8 mouse cellular contexts compared by ENCODE assay signal in the genomic region with DNA sequence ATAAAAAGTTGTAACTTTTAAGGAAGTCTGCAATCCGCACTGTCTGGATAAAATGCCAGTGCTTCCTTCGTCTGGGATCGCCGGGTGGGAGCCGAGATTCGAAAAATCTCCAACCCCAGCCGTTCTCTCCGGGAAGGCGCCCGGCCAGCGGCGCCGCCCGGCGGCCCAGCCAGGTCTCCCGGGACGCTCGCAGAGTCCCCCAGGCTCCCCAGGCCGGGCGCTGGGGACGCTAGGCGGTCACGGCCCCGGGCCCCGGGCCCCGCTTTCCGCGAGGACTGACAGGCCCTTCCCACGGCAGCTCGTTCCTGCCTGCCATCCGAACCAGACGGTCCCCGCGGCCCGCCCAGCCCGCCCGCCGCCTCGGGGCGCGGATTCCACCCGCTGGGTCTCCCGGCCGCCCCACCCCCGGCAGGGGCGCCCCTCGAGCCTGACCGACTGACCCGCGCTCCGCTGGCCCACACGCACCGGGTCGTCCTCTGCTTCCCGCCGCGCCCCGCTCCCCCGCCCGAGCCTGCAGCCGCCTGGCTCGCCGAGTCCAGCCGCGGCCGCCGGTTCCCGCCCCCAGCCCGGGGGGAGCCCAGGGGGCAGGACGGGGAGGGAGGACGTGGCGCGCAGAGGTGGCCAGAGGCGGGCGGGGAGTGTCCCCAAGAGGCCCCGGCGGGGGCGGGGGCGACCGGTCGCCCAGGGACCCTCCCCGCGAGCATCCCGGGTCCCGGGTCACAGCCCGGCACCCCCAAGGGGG. TPM values are rescaled to one million over a fixed set of nuclear protein-coding genes. Genes with fewer than 3 reads are reported as not detected.
DNase-seq lines count a peak whose midpoint lies in the region; ATAC-seq and TF ChIP-seq lines count a peak whose summit lies in the region.

No protein-coding gene starts in this region.

- peak; percentile 9 for ATAC-seq in CD4-positive, CD25-positive, alpha-beta regulatory T cell, adult 4 months
- peak; percentile 42 for ATAC-seq in forebrain, embryonic 15.5 days (replicated peaks)

- peak; percentile 88 for DNase-seq in heart, postnatal 4 days
- DNase-seq in layer of hippocampus, postnatal 25 days (ENCODE audit: extremely low spot score in 1 of 2, low spot score in 1 of 2): peak; percentile 31 to 47
- peak; percentile 88 to 92 for DNase-seq in lung, postnatal 4 days
- peak; percentile 35 for DNase-seq in retina, postnatal 7 days (ENCODE audit: low read depth, low spot score)
- DNase-seq in urinary bladder, postnatal 25 days (ENCODE audit: low spot score): peak; percentile 80

- H3K9ac ChIP-seq in forebrain, embryonic 15.5 days (replicated peaks): peak overlapping the region; percentile 71

- H3K27ac ChIP-seq in bone marrow macrophage, adult 2 months (ENCODE audit: insufficient read depth, low read depth, low read length): peak overlapping the region; percentile 78
- H3K27ac ChIP-seq in forebrain, embryonic 15.5 days (replicated peaks): peak overlapping the region; percentile 94

- H3K36me3 ChIP-seq in forebrain, embryonic 15.5 days: no peaks in the 10 kb centered on the region

- TF ChIP-seq CTCF in bone marrow macrophage, adult 2 months (IDR thresholded peaks at IDR 0.05; ENCODE audit: low read depth, low read length): 0 out of 2 replicates have a peak, but pooled peaks have one; percentile 12

- no peaks in the 10 kb centered on the region for H3K9me3 ChIP-seq in forebrain, embryonic 15.5 days

- no peak for TF ChIP-seq POLR2A in bone marrow macrophage, adult 2 months (IDR thresholded peaks at IDR 0.05; ENCODE audit: borderline replicate concordance, low read depth, low read length)

- peak overlapping the region; percentile 90 for H3K4me3 ChIP-seq in bone marrow macrophage, adult 2 months (ENCODE audit: insufficient read depth, low read length)
- peak overlapping the region; percentile 82 for H3K4me3 ChIP-seq in forebrain, embryonic 15.5 days

- peaks cover 25% of the 10 kb centered on the region for H3K4me1 ChIP-seq in bone marrow macrophage, adult 2 months (ENCODE audit: control insufficient read depth, insufficient read depth, low read length)
- H3K4me1 ChIP-seq in forebrain, embryonic 15.5 days: peaks cover 17% of the 10 kb centered on the region

- peak overlapping the region; percentile 77 for H3K4me2 ChIP-seq in forebrain, embryonic 15.5 days (replicated peaks)

- no peaks in the 10 kb centered on the region for H3K27me3 ChIP-seq in forebrain, embryonic 15.5 days

- under 1% methylated on average over 75 of the region's 86 CpGs for WGBS in forebrain, embryonic 15.5 days

RNA-seq across cellular contexts. Expression of a gene that starts 1.0 kb away (rescaled TPM):
- under 1 TPM; 0.28 to 0.51 TPM for polyA plus RNA-seq in CD4-positive, CD25-positive, alpha-beta regulatory T cell, adult 4 months (2017; shearing (Covaris generic))
- 30.8 and 33.8 TPM in 2 replicates for polyA plus RNA-seq in bone marrow macrophage, adult 2 months (2012; ENCODE audit: insufficient read depth, insufficient read length, missing spikeins)
- 6.1 and 7.7 TPM in 2 replicates for polyA plus RNA-seq in forebrain, embryonic 15.5 days (2015; fragmentation: Nextera tagmentation; extraction: Ambion mirVana)
- total RNA-seq in heart, postnatal 4 days (2021): 10 to 100 TPM; 83.4 to 89.7 TPM
- total RNA-seq in layer of hippocampus, postnatal 25 days (2021): 10 to 100 TPM; 20.2 to 21.6 TPM

Comparison
In these comparisons a context has a peak if more than half of its experiments do, and no peak if none do; other contexts are left out.
1. Peak in every context shown above with its lines: DNase-seq, ATAC-seq, H3K4me3 ChIP-seq and H3K27ac ChIP-seq.
2. DNase-seq: peak in every context shown above with its lines; median percentile 90 in lung, postnatal 4 days; 88 in heart, postnatal 4 days; 80 in urinary bladder, postnatal 25 days; 39 in layer of hippocampus, postnatal 25 days; 35 in retina, postnatal 7 days.